Mouse (Mus musculus): ENCODE measurements around the gene Aox3.

DNA sequence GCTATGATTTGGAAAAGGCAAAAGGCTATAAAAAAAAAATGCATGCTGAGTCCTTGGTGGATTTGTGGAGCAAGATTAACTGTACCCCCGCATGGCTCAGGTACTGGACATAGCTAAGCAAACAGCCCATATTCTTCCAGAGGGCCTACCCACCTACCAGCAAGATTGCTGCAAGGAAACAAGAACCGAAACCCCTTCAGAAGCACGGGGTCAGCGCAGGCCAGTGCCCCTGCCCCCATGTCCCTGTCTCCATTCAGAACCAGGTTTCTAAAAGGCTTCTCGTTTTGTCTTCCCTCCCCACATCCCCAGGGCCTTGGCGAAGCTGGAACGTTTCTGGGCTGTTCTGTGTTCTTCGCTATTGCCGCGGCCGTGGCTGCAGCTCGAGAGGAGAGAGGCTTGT is 81.4 kb downstream of the Aox3 start:
- TF ChIP-seq CTCF (IDR thresholded peaks at IDR 0.05; ENCODE audit: borderline replicate concordance, control insufficient read depth, extremely low read depth, insufficient read depth, low read length, poor library complexity) (no peak), POLR2A (IDR thresholded peaks at IDR 0.05; ENCODE audit: control insufficient read depth, extremely low read depth, insufficient read depth, low read length, poor library complexity) (no peak)

Data from thymus, adult 2 months (tissue).